Mouse (Mus musculus): ENCODE data around the gene Mrpl4.

Mrpl4 gene

GRCm38 (mm10) chr9:21017177-21017575 is 14.6 kb downstream of the Mrpl4 start:
- DNase-seq (ENCODE audit: low spot score in 2 of 2): no peak

- no peak for DNase-seq (ENCODE audit: low spot score in 2 of 2)
Observed at GRCm38 (mm10) chr9:21018600-21018999, 16.1 kb downstream of the Mrpl4 start.

- DNase-seq (ENCODE audit: low spot score in 2 of 2): no peak
Observed at GRCm38 (mm10) chr9:21021363-21021762, 18.8 kb downstream of the Mrpl4 start.

- no peak for DNase-seq (ENCODE audit: low spot score in 2 of 2)
Observed at GRCm38 (mm10) chr9:21022288-21022687, 19.8 kb downstream of the Mrpl4 start.

- no peak for DNase-seq (ENCODE audit: low spot score in 2 of 2)
Observed at GRCm38 (mm10) chr9:21022726-21023125, 20.2 kb downstream of the Mrpl4 start.

- DNase-seq (ENCODE audit: low spot score in 2 of 2): no peak
Observed at GRCm38 (mm10) chr9:21025258-21025810, 22.8 kb downstream of the Mrpl4 start.

- no peak for DNase-seq (ENCODE audit: low spot score in 2 of 2)
Observed at GRCm38 (mm10) chr9:21026849-21027248, 24.3 kb downstream of the Mrpl4 start.

- DNase-seq (ENCODE audit: low spot score in 2 of 2): no peak
Observed at GRCm38 (mm10) chr9:21027774-21028290, 25.3 kb downstream of the Mrpl4 start.

- no peak for DNase-seq (ENCODE audit: low spot score in 2 of 2)
Observed at GRCm38 (mm10) chr9:21028560-21029110, 26.1 kb downstream of the Mrpl4 start.

- DNase-seq (ENCODE audit: low spot score in 2 of 2): peak; percentile 57 to 71
Observed at GRCm38 (mm10) chr9:21029291-21030054, 26.9 kb downstream of the Mrpl4 start, which contains the start of gene Icam4. Gene Icam4, plus strand, starts transcription at chr9:21029373.

GRCm38 (mm10) chr9:21030055-21030600 is 27.6 kb downstream of the Mrpl4 start:
- DNase-seq (ENCODE audit: low spot score in 2 of 2): no peak

- peak; percentile 77 to 79 for DNase-seq (ENCODE audit: low spot score in 2 of 2)
Observed at GRCm38 (mm10) chr9:21030781-21031250, 28.3 kb downstream of the Mrpl4 start.

GRCm38 (mm10) chr9:21031251-21031895 is 28.8 kb downstream of the Mrpl4 start:
- peak; percentile 70 to 80 for DNase-seq (ENCODE audit: low spot score in 2 of 2)

GRCm38 (mm10) chr9:21031896-21032351 is 29.4 kb downstream of the Mrpl4 start, which contains the start of gene Icam5:
Gene Icam5, plus strand, starts transcription at chr9:21032073.
- DNase-seq (ENCODE audit: low spot score in 2 of 2): peak; percentile 83 to 84

- no peak for DNase-seq (ENCODE audit: low spot score in 2 of 2)
Observed at GRCm38 (mm10) chr9:21032491-21032890, 30.0 kb downstream of the Mrpl4 start.

GRCm38 (mm10) chr9:21033136-21033535 is 30.6 kb downstream of the Mrpl4 start:
- peak in 1 of 2 experiments; percentile 64 for DNase-seq (ENCODE audit: low spot score in 2 of 2)

- no peak for DNase-seq (ENCODE audit: low spot score in 2 of 2)
Observed at GRCm38 (mm10) chr9:21034481-21035085, 32.0 kb downstream of the Mrpl4 start.

- DNase-seq (ENCODE audit: low spot score in 2 of 2): no peak
Observed at GRCm38 (mm10) chr9:21035586-21035985, 33.0 kb downstream of the Mrpl4 start.

GRCm38 (mm10) chr9:21036161-21036560 is 33.6 kb downstream of the Mrpl4 start:
- no peak for DNase-seq (ENCODE audit: low spot score in 2 of 2)

- DNase-seq (ENCODE audit: low spot score in 2 of 2): no peak
Observed at GRCm38 (mm10) chr9:21036666-21037065, 34.1 kb downstream of the Mrpl4 start.

GRCm38 (mm10) chr9:21037481-21037891 is 34.9 kb downstream of the Mrpl4 start:
- no peak for DNase-seq (ENCODE audit: low spot score in 2 of 2)

Measured in frontal cortex, postnatal 14 days (tissue).